Mouse (Mus musculus): Measurements from ENCODE around the gene Mrpl33.

DNA sequence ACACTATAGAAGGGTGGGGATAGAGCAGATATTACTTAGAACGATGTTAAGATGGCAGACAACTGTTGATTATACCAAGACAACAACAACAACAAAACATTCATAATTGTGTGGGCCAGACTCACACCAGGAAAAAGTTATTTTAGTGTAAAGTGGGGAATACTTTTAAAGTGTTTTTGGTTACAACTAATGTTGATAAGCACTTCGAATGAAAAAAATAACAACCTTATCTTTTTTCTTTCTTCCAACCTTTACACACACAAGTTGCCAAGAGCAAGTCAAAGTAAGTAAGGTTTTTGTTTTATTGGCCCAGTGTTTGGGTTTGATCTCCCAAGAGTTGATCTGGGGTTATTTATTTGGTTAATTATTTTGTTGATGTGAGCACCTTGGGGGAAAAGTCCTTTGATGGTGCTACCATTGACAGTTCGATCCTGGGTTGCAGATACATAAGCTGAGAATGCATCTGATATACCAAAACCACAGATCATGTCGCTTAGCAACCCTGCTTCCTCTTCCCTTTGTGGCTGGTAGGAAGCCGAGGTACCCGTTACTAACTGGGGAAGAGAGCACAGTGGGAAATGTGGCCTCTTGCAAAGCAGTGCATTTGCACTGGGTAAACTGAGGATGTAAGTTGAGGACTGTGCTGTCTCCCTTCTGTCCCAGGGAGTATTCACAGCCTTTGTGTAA lies 17.7 kb downstream of the Mrpl33 start:
- TF ChIP-seq POLR2A (IDR thresholded peaks at IDR 0.05; ENCODE audit: low read depth, low read length) (0 out of 2 replicates have a peak, but pooled peaks have one; percentile 36), CTCF (IDR thresholded peaks at IDR 0.05; ENCODE audit: borderline replicate concordance, insufficient read depth, low read length) (no peak)

Data from embryonic fibroblast, embryonic 13.5 days (primary cell).